Mouse (Mus musculus) R1 (cell line): ENCODE measurements around the gene Prkar2a.

Experiments used
- DNase-seq: peaks from one replicate; pipeline ENCODE4 v3.0.0-alpha.2; 2018; ENCODE audit warnings: low read depth, low spot score

The Prkar2a gene

GRCm38 (mm10) chr9:108752142-108752920 lies 63.2 kb downstream of the Prkar2a start:
- DNase-seq: peak; percentile 69

GRCm38 (mm10) chr9:108753326-108753725 lies 64.2 kb downstream of the Prkar2a start:
- DNase-seq: peak; percentile 97

- DNase-seq: no peak
Observed at GRCm38 (mm10) chr9:108753976-108754375, 64.9 kb downstream of the Prkar2a start.

- no peak for DNase-seq
Observed at GRCm38 (mm10) chr9:108754423-108754822, 65.3 kb downstream of the Prkar2a start.

- DNase-seq: no peak
Observed at GRCm38 (mm10) chr9:108757406-108757805, 68.3 kb downstream of the Prkar2a start.

- peak; percentile 50 for DNase-seq
Observed at GRCm38 (mm10) chr9:108759121-108759520, 70.0 kb downstream of the Prkar2a start.

- peak; percentile 94 for DNase-seq
Observed at GRCm38 (mm10) chr9:108759805-108760204, 70.7 kb downstream of the Prkar2a start.

GRCm38 (mm10) chr9:108761561-108761960 lies 72.4 kb downstream of the Prkar2a start:
- DNase-seq: no peak

GRCm38 (mm10) chr9:108764971-108765370 lies 75.9 kb downstream of the Prkar2a start:
- no peak for DNase-seq

GRCm38 (mm10) chr9:108776614-108777013 lies 87.5 kb downstream of the Prkar2a start:
- DNase-seq: no peak

- DNase-seq: no peak
Observed at GRCm38 (mm10) chr9:108777276-108777675, 88.2 kb downstream of the Prkar2a start.

GRCm38 (mm10) chr9:108780959-108781358 lies 91.8 kb downstream of the Prkar2a start:
- DNase-seq: no peak

- no peak for DNase-seq
Observed at GRCm38 (mm10) chr9:108781891-108782290, 92.8 kb downstream of the Prkar2a start.

- no peak for DNase-seq
Observed at GRCm38 (mm10) chr9:108782836-108783547, 93.9 kb downstream of the Prkar2a start.

GRCm38 (mm10) chr9:108783548-108784463 lies 94.7 kb downstream of the Prkar2a start, which contains the start of gene Ip6k2:
Ip6k2 (plus strand) TSS chr9:108783796.
- DNase-seq: peak; percentile 98

- DNase-seq: no peak
Observed at GRCm38 (mm10) chr9:108785416-108785815, 96.3 kb downstream of the Prkar2a start.

GRCm38 (mm10) chr9:108786494-108786893 lies 97.4 kb downstream of the Prkar2a start:
- no peak for DNase-seq

- DNase-seq: no peak
Observed at GRCm38 (mm10) chr9:108787080-108787479, 98.0 kb downstream of the Prkar2a start.

GRCm38 (mm10) chr9:108788713-108789112 lies 99.6 kb downstream of the Prkar2a start:
- no peak for DNase-seq

GRCm38 (mm10) chr9:108792307-108792706 lies 103.2 kb downstream of the Prkar2a start:
- DNase-seq: no peak

GRCm38 (mm10) chr9:108792730-108793129 lies 103.6 kb downstream of the Prkar2a start:
- no peak for DNase-seq

- no peak for DNase-seq
Observed at GRCm38 (mm10) chr9:108795281-108795680, 106.2 kb downstream of the Prkar2a start.
